Mouse (Mus musculus) myocyte (in vitro differentiated cells): ENCODE data around the gene Necab3.

Experiments
- E2F4 ChIP-seq: IDR thresholded peaks from one replicate; pipeline ENCODE4 v1.6.1; 2011; ENCODE audit warnings: mild to moderate bottlenecking, control low read depth, moderate library complexity; ENCODE audit not compliant: insufficient read depth
- MAX ChIP-seq: IDR thresholded peaks from one replicate; pipeline ENCODE4 v1.6.1; 2011; ENCODE audit warnings: low read depth, mild to moderate bottlenecking, control low read depth
- POLR2A ChIP-seq: IDR thresholded peaks from one replicate; pipeline ENCODE4 v1.6.1; 2011; ENCODE audit warnings: low read depth, mild to moderate bottlenecking, control low read depth, moderate library complexity; ENCODE audit not compliant: insufficient read length
- POLR2AphosphoS2 ChIP-seq: IDR thresholded peaks from one replicate; pipeline ENCODE4 v1.6.1; 2011; ENCODE audit warnings: low read depth, control low read depth; ENCODE audit not compliant: insufficient read length

DNA sequence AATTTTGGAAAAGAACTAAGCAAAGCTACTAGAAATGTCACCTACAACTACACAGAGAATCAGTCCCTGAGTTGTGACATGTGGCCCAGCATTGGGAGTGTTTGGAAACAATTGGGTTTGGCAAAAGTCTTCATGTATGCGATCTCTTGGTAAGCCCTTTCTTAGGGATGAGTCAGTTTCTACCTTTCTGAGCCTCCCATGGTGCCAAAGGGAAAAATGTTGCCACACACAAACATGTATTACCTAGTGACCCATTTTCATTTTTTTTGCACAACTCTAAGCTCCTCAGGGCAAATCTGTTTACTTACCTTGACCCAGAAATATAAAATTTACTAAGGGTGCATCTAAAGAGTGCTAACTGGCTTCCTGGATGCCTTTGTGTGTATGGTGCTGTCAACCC lies 48.3 kb upstream of the Necab3 start:
- TF ChIP-seq MAX, result no peak
- TF ChIP-seq POLR2A, result no peak
- no peak for TF ChIP-seq POLR2AphosphoS2
- no peak for TF ChIP-seq E2F4
